Mouse (Mus musculus) MEL (cell line): ENCODE data around the gene Stam2. TPM values are rescaled to one million over a fixed set of nuclear protein-coding genes. Genes with fewer than 3 reads are reported as not detected.

ENCODE experiments used
- DNase-seq: peaks from one replicate; pipeline ENCODE4 v3.0.0; 2011; ENCODE audit warnings: low read depth, low spot score
- H3K27ac ChIP-seq: 2 replicates; pipeline ENCODE4 v1.5.1; 2012; ENCODE audit warnings: low read depth, mild to moderate bottlenecking, control low read depth, low read length, moderate library complexity; ENCODE audit not compliant: control insufficient read depth
- H3K27me3 ChIP-seq, 2 experiments: fragments of 150-350 bp in 1 of 2; sonication (generic) in 1 of 2; 2 replicates each; pipeline ENCODE4 v1.6.1; 2012; ENCODE audit warnings: low read length in 2 of 2, mild to moderate bottlenecking in 2 of 2, improper control_type of control experiment in 1 of 2, moderate library complexity in 1 of 2; ENCODE audit not compliant: insufficient read depth in 2 of 2, control insufficient read depth in 1 of 2
- H3K36me3 ChIP-seq, 2 experiments: 2 replicates each; pipeline ENCODE4 v1.6.1; 2012 to 2014; ENCODE audit warnings: low read length in 2 of 2, improper control_type of control experiment in 1 of 2, inconsistent platforms in 1 of 2, mild to moderate bottlenecking in 1 of 2; ENCODE audit not compliant: insufficient read depth in 2 of 2, control insufficient read depth in 1 of 2
- H3K4me1 ChIP-seq, 2 experiments: fragments of 150-350 bp in 1 of 2; sonication (generic) in 1 of 2; 2 replicates each; pipeline ENCODE4 v1.6.1; 2012; ENCODE audit warnings: low read length in 2 of 2, improper control_type of control experiment in 1 of 2, mild to moderate bottlenecking in 1 of 2; ENCODE audit not compliant: insufficient read depth in 2 of 2, control insufficient read depth in 1 of 2
- H3K4me3 ChIP-seq, 2 experiments: fragments of 150-350 bp in 1 of 2; sonication (generic) in 1 of 2; 2 replicates each; pipeline ENCODE4 v1.5.1; 2012; ENCODE audit warnings: low read depth in 2 of 2, low read length in 2 of 2, mild to moderate bottlenecking in 2 of 2, moderate library complexity in 2 of 2, control low read depth in 1 of 2, improper control_type of control experiment in 1 of 2; ENCODE audit not compliant: control insufficient read depth in 1 of 2, insufficient read depth in 1 of 2
- H3K79me2 ChIP-seq: 2 replicates; pipeline ENCODE4 v1.6.1; 2012; ENCODE audit warnings: mild to moderate bottlenecking, low read length, moderate library complexity; ENCODE audit not compliant: control insufficient read depth, poor library complexity, insufficient read depth
- H3K9ac ChIP-seq: 2 replicates; pipeline ENCODE4 v1.6.1; 2012; ENCODE audit warnings: low read depth, mild to moderate bottlenecking, control low read depth, low read length, moderate library complexity; ENCODE audit not compliant: control insufficient read depth, poor library complexity, severe bottlenecking
- H3K9me3 ChIP-seq: fragments of 150-350 bp; sonication (generic); replicated peaks from 2 replicates; pipeline ENCODE4 v1.6.1; 2012; ENCODE audit warnings: mild to moderate bottlenecking, low read length, improper control_type of control experiment, moderate library complexity; ENCODE audit not compliant: insufficient read depth
- CTCF ChIP-seq, 3 experiments: IDR thresholded peaks in 2 of 3; conservative IDR thresholded peaks in 1 of 3; 2 replicates each; pipeline ENCODE4 v1.5.1; 2011 to 2012; ENCODE audit warnings: low read length in 3 of 3, low read depth in 2 of 3, mild to moderate bottlenecking in 2 of 3, improper control_type of control experiment in 1 of 3, inconsistent platforms in 1 of 3, mixed read lengths in 1 of 3, moderate library complexity in 1 of 3; ENCODE audit not compliant: control insufficient read depth in 1 of 3, insufficient read depth in 1 of 3, poor library complexity in 1 of 3, severe bottlenecking in 1 of 3
- EP300 ChIP-seq, 2 experiments: IDR thresholded peaks; 2 replicates each; pipeline ENCODE4 v1.6.1; 2011; ENCODE audit warnings: improper control_type of control experiment in 2 of 2, low read length in 2 of 2, low read depth in 1 of 2, mild to moderate bottlenecking in 1 of 2
- MAFK ChIP-seq: IDR thresholded peaks from 2 replicates; pipeline ENCODE4 v1.6.1; 2011; ENCODE audit warnings: low read depth, mild to moderate bottlenecking, low read length, improper control_type of control experiment, borderline replicate concordance
- MAX ChIP-seq: IDR thresholded peaks from 2 replicates; pipeline ENCODE4 v1.6.1; 2011; ENCODE audit warnings: low read length, improper control_type of control experiment
- MEF2A ChIP-seq: IDR thresholded peaks from 2 replicates; pipeline ENCODE4 v1.6.1; 2014; ENCODE audit warnings: low read depth, mild to moderate bottlenecking, inconsistent platforms, low read length, improper control_type of control experiment; ENCODE audit not compliant: poor library complexity, insufficient replicate concordance, severe bottlenecking; ENCODE audit errors: extremely low read depth
- NELFE ChIP-seq: IDR thresholded peaks from 2 replicates; pipeline ENCODE4 v1.6.1; 2011; ENCODE audit warnings: low read depth, low read length, improper control_type of control experiment
- NRF1 ChIP-seq: IDR thresholded peaks from 2 replicates; pipeline ENCODE4 v1.6.1; 2014; ENCODE audit warnings: low read depth, mild to moderate bottlenecking, inconsistent platforms, low read length, improper control_type of control experiment, moderate library complexity; ENCODE audit not compliant: poor library complexity, insufficient read depth, severe bottlenecking
- POLR2A ChIP-seq, 2 experiments: IDR thresholded peaks; 2 replicates each; pipeline ENCODE4 v1.6.1; 2011 to 2012; ENCODE audit warnings: low read length in 2 of 2, mild to moderate bottlenecking in 2 of 2, control low read depth in 1 of 2, improper control_type of control experiment in 1 of 2, low read depth in 1 of 2, moderate library complexity in 1 of 2; ENCODE audit not compliant: control insufficient read depth in 1 of 2, insufficient read depth in 1 of 2, poor library complexity in 1 of 2
- POLR2AphosphoS2 ChIP-seq: IDR thresholded peaks from 2 replicates; pipeline ENCODE4 v1.6.1; 2011; ENCODE audit warnings: low read length, improper control_type of control experiment
- POLR2AphosphoS5 ChIP-seq: IDR thresholded peaks from 2 replicates; pipeline ENCODE4 v1.6.1; 2012; ENCODE audit warnings: low read depth, borderline replicate concordance, mild to moderate bottlenecking, inconsistent platforms, low read length, moderate library complexity, mixed read lengths
- RCOR1 ChIP-seq: IDR thresholded peaks from 2 replicates; pipeline ENCODE4 v1.6.1; 2012; ENCODE audit warnings: low read depth, mild to moderate bottlenecking, inconsistent platforms, low read length, improper control_type of control experiment
- SMC3 ChIP-seq: IDR thresholded peaks from 2 replicates; pipeline ENCODE4 v1.6.1; 2011; ENCODE audit warnings: low read depth, low read length, improper control_type of control experiment
- TAL1 ChIP-seq: IDR thresholded peaks from 2 replicates; pipeline ENCODE4 v1.6.1; 2012; ENCODE audit warnings: mild to moderate bottlenecking, inconsistent platforms, low read length, moderate library complexity, mixed read lengths
- TBP ChIP-seq: IDR thresholded peaks from 2 replicates; pipeline ENCODE4 v1.8.0; 2011; ENCODE audit warnings: low read depth, low read length, improper control_type of control experiment
- USF2 ChIP-seq, 2 experiments: IDR thresholded peaks; 2 replicates each; pipeline ENCODE4 v1.6.1; 2011 to 2012; ENCODE audit warnings: improper control_type of control experiment in 2 of 2, low read length in 2 of 2, borderline replicate concordance in 1 of 2, inconsistent platforms in 1 of 2, low read depth in 1 of 2, mild to moderate bottlenecking in 1 of 2; ENCODE audit not compliant: insufficient read depth in 1 of 2
- ZKSCAN1 ChIP-seq: IDR thresholded peaks from 2 replicates; pipeline ENCODE4 v1.6.1; 2012; ENCODE audit warnings: low read depth, mild to moderate bottlenecking, inconsistent platforms, low read length, improper control_type of control experiment, moderate library complexity
- polyA plus RNA-seq, 2 experiments: library from polyadenylated mRNA; stranded (reverse) in 1 of 2; unstranded in 1 of 2; fragments of >175 nt in 1 of 2; fragments of >200 nt in 1 of 2; gene quantifications; 2 replicates each; pipeline versions ENCODE4 v1.2.1 to v1.2.4; 2012; ENCODE audit warnings: low replicate concordance in 2 of 2, low read depth in 1 of 2; ENCODE audit not compliant: insufficient read length in 2 of 2, insufficient read depth in 1 of 2, missing spikeins in 1 of 2
- total RNA-seq: library from RNA; depleted of rRNA; stranded (reverse); fragments of 300-350 nt; gene quantifications from 2 replicates; pipeline ENCODE4 v1.2.3, GENCODE M21; 2012

Gene Stam2
- total and polyA plus RNA-seq, 3 experiments = 8.9 to 11.5 TPM; not detected in 1

DNA sequence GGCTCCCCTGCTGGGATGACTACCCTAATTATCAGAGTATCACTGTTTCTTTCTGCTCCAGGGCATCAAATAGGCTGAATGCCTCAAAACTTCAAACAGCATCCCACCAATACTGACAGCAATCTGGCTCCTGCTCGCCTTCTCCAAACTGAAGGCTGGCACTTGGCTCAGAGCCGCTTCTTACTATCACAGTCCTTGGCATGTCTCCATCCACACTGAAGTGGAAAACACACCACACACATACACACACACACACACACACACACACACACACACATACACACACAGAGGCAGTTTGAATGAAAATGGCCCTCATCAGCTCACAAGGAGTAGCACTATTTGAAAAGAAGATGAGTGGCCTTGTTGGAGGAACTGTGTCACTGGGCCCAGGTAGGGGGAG is 35.8 kb upstream of the Stam2 start:
- Histone ChIP-seq H3K27me3 (no peaks in the 10 kb centered on the region; a peak in 2 of 4 replicates), H3K79me2 (no peaks in the 10 kb centered on the region), H3K9me3 (no peaks in the 10 kb centered on the region), H3K36me3 (no peaks in the 10 kb centered on the region)
- DNase-seq = no peak
- TF ChIP-seq ZKSCAN1 (no peak), POLR2A (IDR thresholded peaks at IDR 0.05; ENCODE audit: control insufficient read depth in 1 of 2, insufficient read depth in 1 of 2, low read depth in 1 of 2, low read length in 2 of 2, poor library complexity in 1 of 2) (no peak), NELFE (no peak), MEF2A (no peak), CTCF (IDR thresholded peaks at IDR 0.05 in 2 of 3, conservative IDR thresholded peaks at IDR 0.05 in 1 of 3; ENCODE audit: control insufficient read depth in 1 of 3, insufficient read depth in 1 of 3, low read depth in 2 of 3, low read length in 3 of 3, poor library complexity in 1 of 3, severe bottlenecking in 1 of 3) (no peak), POLR2AphosphoS5 (no peak), POLR2AphosphoS2 (no peak), MAFK (no peak), TBP (no peak), RCOR1 (no peak), MAX (no peak), EP300 (IDR thresholded peaks at IDR 0.05; ENCODE audit: low read depth in 1 of 2, low read length in 2 of 2) (no peak), NRF1 (no peak)
- TF ChIP-seq, all 39 proteins: peak for 0
- no peaks in the 10 kb centered on the region for H3K4me1 ChIP-seq
- no peak overlapping the region for H3K27ac ChIP-seq
- H3K9ac ChIP-seq = no peak overlapping the region
- no peak overlapping the region for H3K4me3 ChIP-seq

- Histone ChIP-seq H3K27ac (no peak overlapping the region), H3K9me3 (no peaks in the 10 kb centered on the region), H3K36me3 (no peaks in the 10 kb centered on the region), H3K9ac (no peak overlapping the region), H3K4me3 (no peak overlapping the region), H3K27me3 (no peaks in the 10 kb centered on the region; a peak in 2 of 4 replicates)
- no peak for DNase-seq
- TF ChIP-seq MAX (no peak), TAL1 (no peak), SMC3 (no peak), RCOR1 (no peak), ZKSCAN1 (no peak), MEF2A (no peak), USF2 (IDR thresholded peaks at IDR 0.05; ENCODE audit: borderline replicate concordance in 1 of 2, insufficient read depth in 1 of 2, low read depth in 1 of 2, low read length in 2 of 2) (no peak)
- TF ChIP-seq, all 39 proteins: peak for 0
- Histone ChIP-seq H3K4me1 (no peaks in the 10 kb centered on the region), H3K79me2 (no peaks in the 10 kb centered on the region)
These were observed 32.3 kb upstream of the Stam2 start for GRCm38 (mm10) chr2:52774373-52774772.
